Mouse (Mus musculus): ENCODE measurements around the gene Tlr3. TPM values are rescaled to one million over a fixed set of nuclear protein-coding genes. Genes with fewer than 3 reads are reported as not detected.
A peak's percentile ranks its signal among the peaks of the same experiment; 100 is the strongest.

Tlr3 gene
- polyA plus RNA-seq, 1 experiment from 2014 or later = 0.92 TPM

GRCm38 (mm10) chr8:45410146-45410880, 567 bp downstream of the Tlr3 start:
- Histone ChIP-seq H3K27ac (ENCODE audit: low read length) (peak overlapping the region; percentile 57), H3K4me2 (ENCODE audit: low read depth, low read length) (peak overlapping the region; percentile 56), H3K9ac (ENCODE audit: low read depth, low read length) (peak overlapping the region; percentile 43; the same call in 1 of the 2 replicates), H3K36me3 (ENCODE audit: control insufficient read depth, insufficient read depth) (no peaks in the 10 kb centered on the region), H3K9me3 (replicated peaks; ENCODE audit: control insufficient read depth, low read length) (no peaks in the 10 kb centered on the region), H3K4me1 (ENCODE audit: control insufficient read depth, low read depth, low read length) (no peaks in the 10 kb centered on the region), H3K27me3 (ENCODE audit: control insufficient read depth, insufficient read depth, low read depth, low read length) (no peaks in the 10 kb centered on the region), H3K4me3 (ENCODE audit: low read depth, low read length) (peak overlapping the region; percentile 60)
- peak; percentile 86 for ATAC-seq (ENCODE audit: low read depth)
- 4% methylated on average over 18 of the region's 18 CpGs for WGBS (ENCODE audit: insufficient replicate concordance)

- H3K27ac ChIP-seq (ENCODE audit: low read length) = no peak overlapping the region; the same call in 1 of the 2 replicates
- peak overlapping the region; percentile 56 for H3K4me2 ChIP-seq (ENCODE audit: low read depth, low read length)
- H3K4me3 ChIP-seq (ENCODE audit: low read depth, low read length) = peak overlapping the region; percentile 60
- no peaks in the 10 kb centered on the region for H3K36me3 ChIP-seq (ENCODE audit: control insufficient read depth, insufficient read depth)
- no peaks in the 10 kb centered on the region for H3K4me1 ChIP-seq (ENCODE audit: control insufficient read depth, low read depth, low read length)
- no peak overlapping the region; the same call in 1 of the 2 replicates for H3K9ac ChIP-seq (ENCODE audit: low read depth, low read length)
- H3K27me3 ChIP-seq (ENCODE audit: control insufficient read depth, insufficient read depth, low read depth, low read length) = no peaks in the 10 kb centered on the region
- no peak for ATAC-seq (ENCODE audit: low read depth)
- 32% methylated on average over 4 of the region's 4 CpGs for WGBS (ENCODE audit: insufficient replicate concordance)
- H3K9me3 ChIP-seq (replicated peaks; ENCODE audit: control insufficient read depth, low read length) = no peaks in the 10 kb centered on the region
These were observed 1.2 kb downstream of the Tlr3 start for GRCm38 (mm10) chr8:45409702-45410101.

GRCm38 (mm10) chr8:45383250-45383649, 27.6 kb downstream of the Tlr3 start:
- 29% methylated on average over 1 of the region's 1 CpGs for WGBS (ENCODE audit: insufficient replicate concordance)
- no peak overlapping the region for H3K4me2 ChIP-seq (ENCODE audit: low read depth, low read length)
- no peaks in the 10 kb centered on the region for H3K36me3 ChIP-seq (ENCODE audit: control insufficient read depth, insufficient read depth)
- H3K27me3 ChIP-seq (ENCODE audit: control insufficient read depth, insufficient read depth, low read depth, low read length) = peaks cover 2% of the 10 kb centered on the region; the same call in 1 of the 2 replicates
- H3K27ac ChIP-seq (ENCODE audit: low read length) = no peak overlapping the region
- no peaks in the 10 kb centered on the region for H3K9me3 ChIP-seq (replicated peaks; ENCODE audit: control insufficient read depth, low read length)
- no peak overlapping the region for H3K4me3 ChIP-seq (ENCODE audit: low read depth, low read length)
- no peaks in the 10 kb centered on the region for H3K4me1 ChIP-seq (ENCODE audit: control insufficient read depth, low read depth, low read length)
- no peak overlapping the region for H3K9ac ChIP-seq (ENCODE audit: low read depth, low read length)
- ATAC-seq (ENCODE audit: low read depth) = no peak

GRCm38 (mm10) chr8:45381963-45382347, 28.9 kb downstream of the Tlr3 start, which contains the start of gene Fam149a:
Gene Fam149a, minus strand, starts transcription at chr8:45382291.
- Histone ChIP-seq H3K4me3 (ENCODE audit: low read depth, low read length) (no peak within 1 kb of the TSS), H3K4me1 (ENCODE audit: control insufficient read depth, low read depth, low read length) (no peaks in the 10 kb centered on the region), H3K9ac (ENCODE audit: low read depth, low read length) (no peak within 1 kb of the TSS), H3K4me2 (ENCODE audit: low read depth, low read length) (peak within 1 kb of the TSS; percentile 45), H3K36me3 (ENCODE audit: control insufficient read depth, insufficient read depth) (no peaks in the 10 kb centered on the region), H3K27me3 (ENCODE audit: control insufficient read depth, insufficient read depth, low read depth, low read length) (peaks cover 2% of the 10 kb centered on the region; the same call in 1 of the 2 replicates), H3K27ac (ENCODE audit: low read length) (no peak within 1 kb of the TSS), H3K9me3 (replicated peaks; ENCODE audit: control insufficient read depth, low read length) (no peaks in the 10 kb centered on the region)
- 7% methylated on average over 6 of the region's 6 CpGs for WGBS (ENCODE audit: insufficient replicate concordance)
- no peak for ATAC-seq (ENCODE audit: low read depth)

GRCm38 (mm10) chr8:45381075-45381962, 29.6 kb downstream of the Tlr3 start:
- H3K9ac ChIP-seq (ENCODE audit: low read depth, low read length) = no peak overlapping the region
- no peaks in the 10 kb centered on the region for H3K9me3 ChIP-seq (replicated peaks; ENCODE audit: control insufficient read depth, low read length)
- peaks cover 2% of the 10 kb centered on the region; the same call in 1 of the 2 replicates for H3K27me3 ChIP-seq (ENCODE audit: control insufficient read depth, insufficient read depth, low read depth, low read length)
- no peak overlapping the region for H3K27ac ChIP-seq (ENCODE audit: low read length)
- H3K4me1 ChIP-seq (ENCODE audit: control insufficient read depth, low read depth, low read length) = no peaks in the 10 kb centered on the region
- no peaks in the 10 kb centered on the region for H3K36me3 ChIP-seq (ENCODE audit: control insufficient read depth, insufficient read depth)
- no peak overlapping the region for H3K4me3 ChIP-seq (ENCODE audit: low read depth, low read length)
- ATAC-seq (ENCODE audit: low read depth) = no peak
- WGBS (ENCODE audit: insufficient replicate concordance) = 2% methylated on average over 38 of the region's 38 CpGs
- peak overlapping the region; percentile 45 for H3K4me2 ChIP-seq (ENCODE audit: low read depth, low read length)

GRCm38 (mm10) chr8:45380598-45380997, 30.3 kb downstream of the Tlr3 start:
- Histone ChIP-seq H3K36me3 (ENCODE audit: control insufficient read depth, insufficient read depth) (no peaks in the 10 kb centered on the region), H3K9ac (ENCODE audit: low read depth, low read length) (no peak overlapping the region), H3K27me3 (ENCODE audit: control insufficient read depth, insufficient read depth, low read depth, low read length) (peaks cover 2% of the 10 kb centered on the region; the same call in 1 of the 2 replicates), H3K4me1 (ENCODE audit: control insufficient read depth, low read depth, low read length) (no peaks in the 10 kb centered on the region), H3K4me3 (ENCODE audit: low read depth, low read length) (no peak overlapping the region), H3K9me3 (replicated peaks; ENCODE audit: control insufficient read depth, low read length) (no peaks in the 10 kb centered on the region), H3K4me2 (ENCODE audit: low read depth, low read length) (no peak overlapping the region), H3K27ac (ENCODE audit: low read length) (no peak overlapping the region)
- no peak for ATAC-seq (ENCODE audit: low read depth)
- WGBS (ENCODE audit: insufficient replicate concordance) = 16% methylated on average over 4 of the region's 4 CpGs

GRCm38 (mm10) chr8:45374071-45374470, 36.8 kb downstream of the Tlr3 start:
- Histone ChIP-seq H3K4me2 (ENCODE audit: low read depth, low read length) (no peak overlapping the region), H3K27ac (ENCODE audit: low read length) (no peak overlapping the region), H3K4me3 (ENCODE audit: low read depth, low read length) (no peak overlapping the region), H3K9ac (ENCODE audit: low read depth, low read length) (no peak overlapping the region), H3K4me1 (ENCODE audit: control insufficient read depth, low read depth, low read length) (no peaks in the 10 kb centered on the region), H3K9me3 (replicated peaks; ENCODE audit: control insufficient read depth, low read length) (no peaks in the 10 kb centered on the region), H3K36me3 (ENCODE audit: control insufficient read depth, insufficient read depth) (no peaks in the 10 kb centered on the region), H3K27me3 (ENCODE audit: control insufficient read depth, insufficient read depth, low read depth, low read length) (no peaks in the 10 kb centered on the region)
- no peak for ATAC-seq (ENCODE audit: low read depth)
- 66% methylated on average over 3 of the region's 3 CpGs for WGBS (ENCODE audit: insufficient replicate concordance)

GRCm38 (mm10) chr8:45367154-45367553, 43.7 kb downstream of the Tlr3 start:
- H3K9me3 ChIP-seq (replicated peaks; ENCODE audit: control insufficient read depth, low read length) = no peaks in the 10 kb centered on the region
- H3K27me3 ChIP-seq (ENCODE audit: control insufficient read depth, insufficient read depth, low read depth, low read length) = no peaks in the 10 kb centered on the region
- H3K4me2 ChIP-seq (ENCODE audit: low read depth, low read length) = no peak overlapping the region
- ATAC-seq (ENCODE audit: low read depth) = no peak
- H3K4me1 ChIP-seq (ENCODE audit: control insufficient read depth, low read depth, low read length) = no peaks in the 10 kb centered on the region
- H3K27ac ChIP-seq (ENCODE audit: low read length) = no peak overlapping the region
- no peaks in the 10 kb centered on the region for H3K36me3 ChIP-seq (ENCODE audit: control insufficient read depth, insufficient read depth)
- WGBS (ENCODE audit: insufficient replicate concordance) = 23% methylated on average over 1 of the region's 1 CpGs
- no peak overlapping the region for H3K4me3 ChIP-seq (ENCODE audit: low read depth, low read length)
- H3K9ac ChIP-seq (ENCODE audit: low read depth, low read length) = no peak overlapping the region

- no peaks in the 10 kb centered on the region for H3K27me3 ChIP-seq (ENCODE audit: control insufficient read depth, insufficient read depth, low read depth, low read length)
- H3K4me2 ChIP-seq (ENCODE audit: low read depth, low read length) = no peak overlapping the region
- 69% methylated on average over 1 of the region's 1 CpGs for WGBS (ENCODE audit: insufficient replicate concordance)
- peak; percentile 81 for ATAC-seq (ENCODE audit: low read depth)
- no peak overlapping the region for H3K27ac ChIP-seq (ENCODE audit: low read length)
- H3K4me3 ChIP-seq (ENCODE audit: low read depth, low read length) = no peak overlapping the region
- no peaks in the 10 kb centered on the region for H3K36me3 ChIP-seq (ENCODE audit: control insufficient read depth, insufficient read depth)
- H3K4me1 ChIP-seq (ENCODE audit: control insufficient read depth, low read depth, low read length) = no peaks in the 10 kb centered on the region
- H3K9me3 ChIP-seq (replicated peaks; ENCODE audit: control insufficient read depth, low read length) = no peaks in the 10 kb centered on the region
- no peak overlapping the region for H3K9ac ChIP-seq (ENCODE audit: low read depth, low read length)
These were observed 47.7 kb downstream of the Tlr3 start for GRCm38 (mm10) chr8:45363220-45363619.
